Mouse (Mus musculus) limb, embryonic 10.5 days (tissue): ENCODE measurements around the gene Nek8. TPM values are rescaled to one million over a fixed set of nuclear protein-coding genes. Genes with fewer than 3 reads are reported as not detected.
A peak's percentile ranks its signal among the peaks of the same experiment; 100 is the strongest.

Experiments used
- DNase-seq: peaks from one replicate; pipeline ENCODE4 v3.0.0-alpha.2; 2017; ENCODE audit warnings: low spot score
- H3K27ac ChIP-seq: fragments of 300-500 bp; sonication (generic); 2 replicates; pipeline ENCODE4 v1.5.1; 2016; ENCODE audit warnings: mild to moderate bottlenecking
- H3K27me3 ChIP-seq: fragments of 300-500 bp; sonication (generic); 2 replicates; pipeline ENCODE4 v1.6.1; 2016; ENCODE audit warnings: low read depth, mild to moderate bottlenecking; ENCODE audit not compliant: poor library complexity, severe bottlenecking
- H3K36me3 ChIP-seq: fragments of 300-500 bp; sonication (generic); 2 replicates; pipeline ENCODE4 v1.6.1; 2016; ENCODE audit warnings: mild to moderate bottlenecking, moderate library complexity
- H3K4me1 ChIP-seq: fragments of 300-500 bp; sonication (generic); 2 replicates; pipeline ENCODE4 v1.6.1; 2016
- H3K4me3 ChIP-seq: fragments of 300-500 bp; sonication (generic); 2 replicates; pipeline ENCODE4 v1.5.1; 2016; ENCODE audit warnings: mild to moderate bottlenecking, moderate library complexity
- H3K9me3 ChIP-seq: fragments of 300-500 bp; sonication (generic); replicated peaks from 2 replicates; pipeline ENCODE4 v1.6.1; 2016; ENCODE audit warnings: mild to moderate bottlenecking
- WGBS: fragments of 180-500 bp; shearing (Covaris S2); methylation state at CpG from one replicate; pipeline ENCODE4 v1.1.7; 2016; 5-methylcytosine and 5-hydroxymethylcytosine counted together
- microRNA-seq: library from miRNA; unstranded; fragments of <30 nt; microRNA quantifications from one replicate; pipeline ENCODE4, GENCODE M21; 2017
- polyA plus RNA-seq: library from polyadenylated mRNA; unstranded; fragments of >200 nt; fragmentation: Nextera tagmentation; extraction: Ambion mirVana; gene quantifications from 2 replicates; pipeline ENCODE4 v1.2.1, GENCODE M21; 2016

Gene Nek8
- polyA plus RNA-seq, 1 experiment from 2014 or later, result 19.9 TPM

DNA sequence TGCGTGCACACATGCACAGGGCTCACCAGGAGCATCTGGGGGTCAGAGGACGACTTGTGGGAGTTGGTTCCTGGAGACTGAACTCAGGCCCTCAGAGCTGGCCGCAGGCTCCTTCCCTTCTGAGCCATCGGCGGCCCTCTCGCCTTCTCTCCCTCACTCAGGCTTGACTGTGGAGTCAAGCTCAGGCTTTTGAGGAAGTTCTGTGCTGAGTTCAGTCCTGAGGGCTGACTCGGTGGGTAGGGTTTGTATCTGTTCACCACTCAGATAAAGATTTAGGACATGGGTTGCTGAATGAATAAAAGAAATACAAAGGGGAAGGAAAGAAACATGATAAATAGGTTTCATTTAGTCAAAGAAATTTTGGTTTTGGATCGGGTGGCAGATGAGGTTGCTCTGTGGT, 56.6 kb downstream of the Nek8 start:
- DNase-seq, result no peak
- H3K4me1 ChIP-seq, result peaks cover 23% of the 10 kb centered on the region
- H3K9me3 ChIP-seq, result no peaks in the 10 kb centered on the region
- 0 out of 2 replicates have a peak overlapping the region, but pooled peaks have one; percentile 30 for H3K27ac ChIP-seq
- 86% methylated on average over 8 of the region's 8 CpGs for WGBS
- H3K27me3 ChIP-seq, result no peaks in the 10 kb centered on the region
- no peak overlapping the region for H3K4me3 ChIP-seq
- H3K36me3 ChIP-seq, result peaks cover 14% of the 10 kb centered on the region; the same call in 1 of the 2 replicates

DNA sequence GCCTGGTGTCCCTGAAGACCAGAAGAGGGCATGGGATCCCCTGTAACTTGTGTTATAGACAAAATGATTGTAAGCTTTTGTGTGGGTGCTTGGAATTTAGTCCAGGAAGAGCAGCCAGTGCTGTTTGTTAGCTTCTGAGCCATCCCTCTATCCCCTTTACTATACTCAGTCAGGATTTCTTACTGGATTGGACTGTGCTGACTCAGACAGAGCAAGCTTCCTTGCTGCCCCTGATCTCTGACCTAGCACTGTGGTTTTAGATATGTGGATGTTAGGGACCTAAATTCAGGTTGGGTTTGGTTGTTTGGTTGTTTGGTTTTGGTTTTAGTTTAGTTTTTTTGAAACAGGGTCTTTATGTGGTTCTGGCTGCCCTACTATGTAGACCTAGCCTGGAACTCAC, 58.0 kb downstream of the Nek8 start:
- no peak for DNase-seq
- no peaks in the 10 kb centered on the region for H3K27me3 ChIP-seq
- no peaks in the 10 kb centered on the region for H3K9me3 ChIP-seq
- peaks cover 11% of the 10 kb centered on the region; the same call in 1 of the 2 replicates for H3K36me3 ChIP-seq
- no peak overlapping the region for H3K4me3 ChIP-seq
- H3K27ac ChIP-seq, result no peak overlapping the region
- H3K4me1 ChIP-seq, result peaks cover 34% of the 10 kb centered on the region

DNA sequence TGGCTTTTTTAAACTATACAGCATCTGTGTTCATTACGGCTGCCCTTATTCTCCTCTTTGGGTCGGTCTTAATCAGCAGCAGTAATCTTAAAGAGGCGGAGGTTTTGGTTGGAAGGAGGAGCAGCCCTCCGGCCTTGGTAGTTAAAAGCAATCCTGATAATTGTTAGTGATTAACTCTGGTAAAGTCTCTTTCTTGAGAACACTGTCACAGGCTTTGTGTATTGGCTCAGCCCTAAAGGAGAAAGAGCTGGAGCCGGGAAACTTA, 60.4 kb downstream of the Nek8 start:
- no peaks in the 10 kb centered on the region for H3K9me3 ChIP-seq
- H3K4me3 ChIP-seq, result peak overlapping the region; percentile 79
- no peaks in the 10 kb centered on the region for H3K27me3 ChIP-seq
- 13% methylated on average over 5 of the region's 5 CpGs for WGBS
- peaks cover 7% of the 10 kb centered on the region; the same call in 1 of the 2 replicates for H3K36me3 ChIP-seq
- peak overlapping the region; percentile 96 for H3K27ac ChIP-seq
- peaks cover 34% of the 10 kb centered on the region for H3K4me1 ChIP-seq
- no peak for DNase-seq

Small RNAs within 50 kb of the gene (microRNA-seq; reads per million reads assigned to microRNA genes)
- gene Mir7653, result not detected

Other genes with a start within 250 kb of the Nek8 start
- 0.11 and 0.14 TPM in 2 replicates for gene Sez6, start 245.9 kb downstream of the Nek8 start, polyA plus RNA-seq
- gene Phf12, start 193.9 kb downstream of the Nek8 start, polyA plus RNA-seq, result 21.0 and 23.1 TPM in 2 replicates
- gene Dhrs13, start 144.4 kb downstream of the Nek8 start, polyA plus RNA-seq, result 16.1 and 17.5 TPM in 2 replicates
- gene Flot2, start 138.7 kb downstream of the Nek8 start, polyA plus RNA-seq, result 58.9 and 64.6 TPM in 2 replicates
- 43.4 and 45.4 TPM in 2 replicates for gene Eral1, start 96.3 kb downstream of the Nek8 start, polyA plus RNA-seq
- gene Fam222b, start 82.0 kb downstream of the Nek8 start, polyA plus RNA-seq, result 22.7 and 24.2 TPM in 2 replicates
- 178 and 181 TPM in 2 replicates for gene Traf4, start 11.1 kb downstream of the Nek8 start, polyA plus RNA-seq
- 10.0 and 13.1 TPM in 2 replicates for gene Tlcd1, start within 50 bp of the Nek8 start, polyA plus RNA-seq
- gene Rpl23a, start 6.9 kb upstream of the Nek8 start, polyA plus RNA-seq, result 1,157 and 1,293 TPM in 2 replicates
- 139 and 141 TPM in 2 replicates for gene Rab34, start 11.8 kb upstream of the Nek8 start, polyA plus RNA-seq
- gene Proca1, start 16.7 kb upstream of the Nek8 start, polyA plus RNA-seq, result 0.88 and 1.6 TPM in 2 replicates
- gene Sdf2, start 69.1 kb upstream of the Nek8 start, polyA plus RNA-seq, result 40.9 and 43.8 TPM in 2 replicates
- gene Supt6, start 69.3 kb upstream of the Nek8 start, polyA plus RNA-seq, result 38.2 and 41.6 TPM in 2 replicates
- 63.6 and 68.9 TPM in 2 replicates for gene 2610507B11Rik, start 85.1 kb upstream of the Nek8 start, polyA plus RNA-seq
- gene BC030499, start 114.2 kb upstream of the Nek8 start, polyA plus RNA-seq, result 0.31 TPM in 2 replicates
- gene Spag5, start 124.9 kb upstream of the Nek8 start, polyA plus RNA-seq, result 72.8 and 84.8 TPM in 2 replicates
- gene Aldoc, start 146.3 kb upstream of the Nek8 start, polyA plus RNA-seq, result 2.0 and 4.3 TPM in 2 replicates
- 80.3 and 83.6 TPM in 2 replicates for gene Pigs, start 151.7 kb upstream of the Nek8 start, polyA plus RNA-seq
- 77.9 and 83.0 TPM in 2 replicates for gene Unc119, start 166.8 kb upstream of the Nek8 start, polyA plus RNA-seq
- 0.06 TPM in 1 of 2 replicates, not detected in the other for gene Foxn1, start 209.9 kb upstream of the Nek8 start, polyA plus RNA-seq
- not detected in 2 replicates for gene Slc13a2, start 245.5 kb upstream of the Nek8 start, polyA plus RNA-seq